Mouse (Mus musculus) erythroblast, embryonic 14.5 days (primary cell): ENCODE results near the gene Myo18b. TPM values are rescaled to one million over a fixed set of nuclear protein-coding genes. Genes with fewer than 3 reads are reported as not detected.

Experiments used
- H3K27me3 ChIP-seq: 2 replicates; pipeline ENCODE4 v1.6.1; 2012; ENCODE audit warnings: inconsistent platforms; ENCODE audit not compliant: control insufficient read depth
- H3K36me3 ChIP-seq: 2 replicates; pipeline ENCODE4 v1.6.1; 2012; ENCODE audit warnings: mild to moderate bottlenecking, inconsistent platforms; ENCODE audit not compliant: control insufficient read depth
- H3K4me1 ChIP-seq: 2 replicates; pipeline ENCODE4 v1.6.1; 2012; ENCODE audit warnings: inconsistent platforms; ENCODE audit not compliant: control insufficient read depth
- H3K4me3 ChIP-seq: replicated peaks from 2 replicates; pipeline ENCODE3; 2012; ENCODE audit warnings: moderate library complexity, mild to moderate bottlenecking, inconsistent platforms
- H3K9me3 ChIP-seq: 2 replicates; pipeline ENCODE4 v1.6.1; 2012; ENCODE audit warnings: low read length, inconsistent platforms, mixed read lengths; ENCODE audit not compliant: control insufficient read depth
- GATA1 ChIP-seq: IDR thresholded peaks from 2 replicates; pipeline ENCODE4 v1.6.1; 2012; ENCODE audit warnings: low read length, inconsistent platforms, mixed read lengths
- TAL1 ChIP-seq: IDR thresholded peaks from 3 replicates; pipeline ENCODE4 v1.6.1; 2012; ENCODE audit warnings: low read length, inconsistent platforms, mixed read lengths
- polyA plus RNA-seq: library from polyadenylated mRNA; stranded (reverse); fragments of >175 nt; gene quantifications from 2 replicates; pipeline ENCODE4 v1.2.3, GENCODE M21; 2012

Gene Myo18b
- polyA plus RNA-seq, 1 experiment: not detected

DNA sequence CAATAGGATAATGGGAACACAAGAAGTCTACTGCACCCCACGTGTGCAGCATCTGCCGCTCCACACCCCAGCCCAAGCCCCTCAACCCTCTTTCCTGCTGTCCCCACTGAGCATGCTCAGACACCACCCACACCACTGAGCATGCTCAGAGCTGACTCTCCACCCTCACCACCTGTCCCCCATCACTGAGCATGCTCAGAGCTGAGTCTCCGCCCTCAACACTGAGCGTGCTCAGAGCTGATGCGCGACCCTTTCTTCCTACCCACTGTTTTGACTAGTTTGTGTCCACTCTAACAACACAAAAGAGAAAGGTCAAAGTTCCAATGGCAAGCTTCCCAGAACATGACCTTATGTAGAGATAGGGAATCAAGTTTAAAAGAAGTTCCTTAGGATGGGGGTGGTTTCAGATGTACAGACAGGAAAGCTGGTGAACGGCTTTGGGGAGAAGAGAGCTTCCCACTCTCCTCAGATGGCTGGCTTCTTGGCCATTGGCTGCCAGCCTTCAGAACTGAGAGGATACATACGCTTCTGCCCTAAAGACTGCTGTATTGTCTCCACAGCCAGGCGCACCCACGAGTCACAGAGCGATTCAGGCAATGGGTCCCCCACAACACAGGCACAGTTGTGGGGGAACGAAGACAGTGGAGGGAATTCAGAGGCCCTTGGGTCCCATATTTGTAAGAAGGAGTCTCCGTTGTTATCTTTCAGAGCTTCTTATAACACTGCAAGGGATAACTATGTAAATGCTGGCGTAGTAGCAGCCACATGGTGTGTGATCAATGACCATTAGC is 209.7 kb downstream of the Myo18b start:
- TF ChIP-seq TAL1 (no peak), GATA1 (no peak)
- peaks cover 30% of the 10 kb centered on the region for H3K9me3 ChIP-seq

DNA sequence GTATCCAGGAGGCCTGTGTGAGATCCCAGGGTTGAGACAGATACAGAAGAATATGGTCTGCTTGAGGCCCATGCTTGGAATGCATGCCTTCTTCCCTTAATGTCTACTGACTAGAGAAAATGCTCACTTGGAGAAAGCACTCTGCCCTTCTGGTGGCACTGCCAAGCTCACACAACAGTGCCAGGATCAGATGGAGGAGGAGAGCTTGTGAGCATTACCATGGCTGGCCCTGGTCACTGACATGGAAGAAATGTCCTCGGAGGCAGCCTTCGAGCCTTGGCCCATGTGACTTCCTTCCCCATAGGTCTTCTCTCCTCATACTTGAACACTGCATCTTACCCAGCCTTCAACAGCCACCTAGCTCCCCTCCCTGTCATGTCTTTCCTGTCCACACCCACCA is 216.9 kb downstream of the Myo18b start:
- H3K9me3 ChIP-seq: peaks cover 37% of the 10 kb centered on the region
- no peaks in the 10 kb centered on the region for H3K27me3 ChIP-seq
- no peaks in the 10 kb centered on the region for H3K36me3 ChIP-seq
- TF ChIP-seq GATA1 (no peak), TAL1 (no peak)
- H3K4me1 ChIP-seq: no peaks in the 10 kb centered on the region
- H3K4me3 ChIP-seq: no peak overlapping the region

More for the DNA sequence above, 209.7 kb downstream of the Myo18b start:
- Histone ChIP-seq H3K36me3 (no peaks in the 10 kb centered on the region), H3K4me1 (no peaks in the 10 kb centered on the region), H3K27me3 (no peaks in the 10 kb centered on the region), H3K4me3 (no peak overlapping the region)

DNA sequence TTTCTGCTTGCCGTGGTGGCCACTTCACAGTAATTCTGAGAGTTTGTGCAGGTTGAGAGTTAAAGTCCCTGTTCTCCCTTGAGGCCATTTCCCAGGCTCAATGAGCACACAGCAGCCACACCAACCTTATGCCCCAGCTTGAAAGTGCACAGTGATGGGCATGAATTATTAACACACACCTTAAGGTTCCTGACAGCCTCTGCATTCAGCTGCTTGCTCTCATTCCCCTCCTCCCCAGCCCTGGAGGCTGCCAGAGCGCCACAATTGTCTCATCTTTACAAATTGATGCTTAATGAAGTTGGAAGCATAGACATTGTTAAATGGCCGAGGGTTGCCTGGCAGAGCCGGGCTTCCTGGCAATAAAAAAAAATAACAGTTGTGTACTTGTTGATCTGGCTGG is 218.0 kb downstream of the Myo18b start:
- Histone ChIP-seq H3K27me3 (no peaks in the 10 kb centered on the region), H3K4me1 (no peaks in the 10 kb centered on the region), H3K36me3 (no peaks in the 10 kb centered on the region), H3K4me3 (no peak overlapping the region), H3K9me3 (peaks cover 42% of the 10 kb centered on the region)
- no peak for TF ChIP-seq GATA1
- no peak for TF ChIP-seq TAL1

GRCm38 (mm10) chr5:112674806-112675205 is 221.4 kb downstream of the Myo18b start:
- no peaks in the 10 kb centered on the region for H3K27me3 ChIP-seq
- peaks cover 36% of the 10 kb centered on the region for H3K9me3 ChIP-seq
- no peak overlapping the region for H3K4me3 ChIP-seq
- no peaks in the 10 kb centered on the region for H3K36me3 ChIP-seq
- TF ChIP-seq GATA1 (no peak), TAL1 (no peak)
- no peaks in the 10 kb centered on the region for H3K4me1 ChIP-seq

- H3K4me3 ChIP-seq: no peak overlapping the region
- TF ChIP-seq GATA1 (no peak), TAL1 (no peak)
- H3K4me1 ChIP-seq: no peaks in the 10 kb centered on the region
- H3K36me3 ChIP-seq: no peaks in the 10 kb centered on the region
- H3K9me3 ChIP-seq: peaks cover 24% of the 10 kb centered on the region
- no peaks in the 10 kb centered on the region for H3K27me3 ChIP-seq
Observed at GRCm38 (mm10) chr5:112672457-112672856, 223.7 kb downstream of the Myo18b start.

DNA sequence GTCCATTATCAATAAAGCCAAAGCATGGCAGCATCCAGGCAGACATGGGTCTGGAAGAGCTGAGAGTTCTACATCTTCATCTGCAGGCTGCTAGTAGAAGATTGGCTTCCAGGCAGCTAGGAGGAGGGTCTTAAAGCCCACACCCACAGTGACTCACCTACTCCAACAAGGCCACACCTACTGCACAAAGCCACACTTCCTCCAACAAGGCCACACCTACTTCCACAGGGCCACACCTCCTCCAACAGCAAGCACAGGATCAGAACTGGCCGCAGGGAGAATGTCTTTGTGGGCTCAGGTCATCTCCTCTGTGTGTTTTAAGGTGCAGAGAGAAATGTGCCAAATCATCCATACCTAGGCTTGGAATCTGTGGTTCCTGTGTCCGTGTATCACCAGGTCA is 224.2 kb downstream of the Myo18b start:
- H3K9me3 ChIP-seq: peaks cover 25% of the 10 kb centered on the region
- no peak overlapping the region for H3K4me3 ChIP-seq
- no peaks in the 10 kb centered on the region for H3K27me3 ChIP-seq
- H3K4me1 ChIP-seq: no peaks in the 10 kb centered on the region
- TF ChIP-seq GATA1: no peak
- no peak for TF ChIP-seq TAL1
- no peaks in the 10 kb centered on the region for H3K36me3 ChIP-seq

DNA sequence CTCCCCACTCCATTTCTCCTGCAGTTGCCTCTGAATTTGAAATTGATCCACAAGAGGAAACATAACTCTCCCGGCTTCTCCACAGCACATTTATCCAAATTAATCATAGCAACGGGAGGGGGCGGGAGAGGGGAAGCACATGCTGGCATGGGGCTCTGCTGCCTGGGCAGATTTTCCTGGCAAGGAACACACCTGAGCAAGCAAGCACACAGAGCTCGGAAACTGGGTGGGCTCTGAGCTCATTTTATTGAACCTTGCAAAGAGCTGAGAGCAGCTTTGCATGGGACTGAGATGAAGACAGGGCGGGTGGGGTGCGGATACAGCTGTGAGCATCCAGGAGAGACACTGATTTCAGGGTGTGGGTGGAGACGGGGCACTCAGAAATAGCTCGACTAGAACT is 229.0 kb downstream of the Myo18b start:
- no peak overlapping the region for H3K4me3 ChIP-seq
- TF ChIP-seq GATA1 (no peak), TAL1 (no peak)

GRCm38 (mm10) chr5:112665661-112666060 is 230.5 kb downstream of the Myo18b start:
- Histone ChIP-seq H3K4me3 (no peak overlapping the region), H3K4me1 (no peaks in the 10 kb centered on the region), H3K27me3 (no peaks in the 10 kb centered on the region), H3K9me3 (peaks cover 23% of the 10 kb centered on the region), H3K36me3 (no peaks in the 10 kb centered on the region)
- TF ChIP-seq GATA1: no peak
- no peak for TF ChIP-seq TAL1

More for the DNA sequence above, 229.0 kb downstream of the Myo18b start:
- Histone ChIP-seq H3K27me3 (no peaks in the 10 kb centered on the region), H3K4me1 (no peaks in the 10 kb centered on the region), H3K9me3 (peaks cover 28% of the 10 kb centered on the region), H3K36me3 (no peaks in the 10 kb centered on the region)

DNA sequence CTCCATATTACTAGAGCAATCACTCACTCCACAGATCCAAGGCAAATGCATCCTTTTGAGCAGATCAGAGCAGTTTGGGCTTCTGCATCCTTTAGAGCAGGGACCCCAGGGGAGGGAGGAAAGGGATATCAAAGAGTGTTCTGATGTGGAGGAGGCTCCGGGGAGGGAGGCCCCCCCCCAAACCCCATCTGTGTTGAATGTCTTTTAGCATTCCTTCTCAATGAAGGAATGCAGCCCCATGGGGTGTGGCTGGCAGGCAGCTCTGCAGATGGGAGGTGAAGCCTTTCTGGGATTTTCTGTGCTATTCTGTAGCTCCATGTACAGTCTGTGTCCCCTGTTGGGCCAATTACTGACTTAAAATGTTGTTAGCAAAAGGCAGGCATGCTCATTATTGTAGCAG is 232.5 kb downstream of the Myo18b start:
- Histone ChIP-seq H3K4me3 (no peak overlapping the region), H3K9me3 (peaks cover 23% of the 10 kb centered on the region), H3K27me3 (no peaks in the 10 kb centered on the region), H3K4me1 (no peaks in the 10 kb centered on the region), H3K36me3 (no peaks in the 10 kb centered on the region)
- TF ChIP-seq GATA1: no peak
- TF ChIP-seq TAL1: no peak
